Mouse (Mus musculus): ENCODE measurements around the gene Ranbp9.

GRCm38 (mm10) chr13:43478586-43478985, 2.5 kb downstream of the Ranbp9 start:
- TF ChIP-seq CTCF (IDR thresholded peaks at IDR 0.05 in 2 of 3, conservative IDR thresholded peaks at IDR 0.05 in 1 of 3; ENCODE audit: control insufficient read depth in 1 of 3, insufficient read depth in 1 of 3, low read depth in 2 of 3, low read length in 3 of 3, poor library complexity in 1 of 3, severe bottlenecking in 1 of 3) (no peak), NRF1 (IDR thresholded peaks at IDR 0.05; ENCODE audit: insufficient read depth, low read depth, low read length, poor library complexity, severe bottlenecking) (no peak)
